Mouse (Mus musculus) layer of hippocampus, adult 9-10 months (tissue): ENCODE data around the gene Chic1.

ENCODE experiments used
- DNase-seq: peaks from one replicate; pipeline ENCODE4 v3.0.0; 2022; ENCODE audit warnings: low spot score

Chic1 gene

GRCm38 (mm10) chrX:103432293-103432692, 76.0 kb downstream of the Chic1 start:
- no peak for DNase-seq

GRCm38 (mm10) chrX:103438023-103438422, 81.7 kb downstream of the Chic1 start:
- DNase-seq = no peak

GRCm38 (mm10) chrX:103440803-103441202, 84.5 kb downstream of the Chic1 start:
- DNase-seq = no peak

GRCm38 (mm10) chrX:103443755-103444154, 87.5 kb downstream of the Chic1 start:
- peak; percentile 51 for DNase-seq
